Mouse (Mus musculus) adrenal gland, postnatal 10 days (tissue): ENCODE measurements around the gene Lmcd1. TPM values are rescaled to one million over a fixed set of nuclear protein-coding genes. Genes with fewer than 3 reads are reported as not detected.
"Not testable (repeated sequence)": the region's sequence is repeated elsewhere in the genome, so short reads cannot be mapped to it uniquely, and the experiment has no call there.

ENCODE experiments used
- DNase-seq: peaks from one replicate; pipeline ENCODE4 v3.0.0; 2021; ENCODE audit warnings: mixed read lengths
- long read RNA-seq, 2 experiments: library from polyadenylated mRNA; stranded (forward); transcript quantifications; one replicate each; pipeline ENCODE4 v2.0.0; 2021
- total RNA-seq, 2 experiments: library from RNA; stranded (reverse); gene quantifications; 2 replicates each; pipeline ENCODE4 v1.2.3; 2021

The Lmcd1 gene
- total RNA-seq = 10 to 100 TPM; 12.8 to 18.1 TPM
- long read RNA-seq, experiment 1, transcript Lmcd1-201 (6 exons, 1,730 nt) = major isoform, 7 of 24 reads
- long read RNA-seq, experiment 1, partial matches to known transcripts = 15 of 24 reads
- long read RNA-seq, experiment 1, other reads (novel, unspliced or antisense) = 2 of 24 reads
- long read RNA-seq, experiment 2, transcript Lmcd1-201 (6 exons, 1,730 nt) = major isoform, 8 of 14 reads
- long read RNA-seq, experiment 2, partial matches to known transcripts = 2 of 14 reads
- long read RNA-seq, experiment 2, other reads (novel, unspliced or antisense) = 4 of 14 reads

GRCm38 (mm10) chr6:112273501-112274205 is at the start of gene Lmcd1:
Gene Lmcd1 (plus strand): TSS chr6:112273758.
- peak; percentile 92 for DNase-seq

- DNase-seq = no peak
Measured at GRCm38 (mm10) chr6:112223877-112224632, 49.5 kb upstream of the Lmcd1 start.

- DNase-seq = no peak
Measured at GRCm38 (mm10) chr6:112236775-112237174, 36.8 kb upstream of the Lmcd1 start.

- peak; percentile 47 for DNase-seq
Measured at GRCm38 (mm10) chr6:112242216-112242615, 31.3 kb upstream of the Lmcd1 start.

GRCm38 (mm10) chr6:112245639-112246038 is 27.9 kb upstream of the Lmcd1 start:
- peak; percentile 91 for DNase-seq

- no peak for DNase-seq
Measured at GRCm38 (mm10) chr6:112246636-112247035, 26.9 kb upstream of the Lmcd1 start.

GRCm38 (mm10) chr6:112253943-112254342 is 19.6 kb upstream of the Lmcd1 start:
- DNase-seq = not testable (repeated sequence)

- DNase-seq = no peak
Measured at GRCm38 (mm10) chr6:112254967-112255366, 18.6 kb upstream of the Lmcd1 start.

- DNase-seq = no peak
Measured at GRCm38 (mm10) chr6:112255388-112256225, 18.0 kb upstream of the Lmcd1 start.

- DNase-seq = no peak
Measured at GRCm38 (mm10) chr6:112256599-112256998, 17.0 kb upstream of the Lmcd1 start.

- no peak for DNase-seq
Measured at GRCm38 (mm10) chr6:112261089-112261488, 12.5 kb upstream of the Lmcd1 start.

GRCm38 (mm10) chr6:112264321-112264720 is 9.2 kb upstream of the Lmcd1 start:
- DNase-seq = no peak

GRCm38 (mm10) chr6:112266631-112267030 is 6.9 kb upstream of the Lmcd1 start:
- no peak for DNase-seq

GRCm38 (mm10) chr6:112267661-112268357 is 5.7 kb upstream of the Lmcd1 start:
- DNase-seq = no peak

- DNase-seq = peak; percentile 91
Measured at GRCm38 (mm10) chr6:112274261-112275055, 900 bp downstream of the Lmcd1 start.

GRCm38 (mm10) chr6:112275731-112276245 is 2.2 kb downstream of the Lmcd1 start:
- no peak for DNase-seq

GRCm38 (mm10) chr6:112278805-112279204 is 5.2 kb downstream of the Lmcd1 start:
- no peak for DNase-seq

- DNase-seq = no peak
Measured at GRCm38 (mm10) chr6:112280161-112280560, 6.6 kb downstream of the Lmcd1 start.

GRCm38 (mm10) chr6:112280945-112281344 is 7.4 kb downstream of the Lmcd1 start:
- no peak for DNase-seq

- DNase-seq = no peak
Measured at GRCm38 (mm10) chr6:112281935-112282334, 8.4 kb downstream of the Lmcd1 start.
